Mouse (Mus musculus) small intestine, adult 2 months (tissue): ENCODE data around the gene Itsn1.

ENCODE experiments used
- CTCF ChIP-seq: fragments of 200-500 bp; IDR thresholded peaks from 2 replicates; pipeline ENCODE4 v1.5.1; 2012; ENCODE audit warnings: low read depth, mild to moderate bottlenecking, control low read depth, inconsistent platforms, low read length, moderate library complexity, mixed read lengths; ENCODE audit not compliant: insufficient replicate concordance, insufficient read length; ENCODE audit errors: extremely low read depth
- POLR2A ChIP-seq: fragments of 200-500 bp; IDR thresholded peaks from 2 replicates; pipeline ENCODE4 v1.6.1; 2012; ENCODE audit warnings: low read depth, mild to moderate bottlenecking, control low read depth, inconsistent platforms, low read length, moderate library complexity

- TF ChIP-seq POLR2A (no peak), CTCF (no peak)
These were observed 93.2 kb downstream of the Itsn1 start for GRCm38 (mm10) chr16:91822325-91822724.
